Mouse (Mus musculus) CH12.LX (cell line): ENCODE measurements around the gene Dpagt1. TPM values are rescaled to one million over a fixed set of nuclear protein-coding genes. Genes with fewer than 3 reads are reported as not detected.

Experiments
- DNase-seq: peaks from one replicate; pipeline ENCODE4 v3.0.0-alpha.2; 2013; ENCODE audit errors: extremely low read depth
- H3K27ac ChIP-seq: 2 replicates; pipeline ENCODE4 v1.5.1; 2012; ENCODE audit warnings: low read depth, mild to moderate bottlenecking, control low read depth, moderate library complexity; ENCODE audit not compliant: insufficient read depth
- H3K27me3 ChIP-seq: replicated peaks from 2 replicates; pipeline ENCODE3; 2012; ENCODE audit warnings: inconsistent platforms
- H3K36me3 ChIP-seq, 2 experiments: replicated peaks in 1 of 2; 2 replicates each; pipeline versions ENCODE3 to v1.6.1; 2012; ENCODE audit warnings: inconsistent platforms in 1 of 2, low read length in 1 of 2, mild to moderate bottlenecking in 1 of 2, mixed read lengths in 1 of 2, moderate library complexity in 1 of 2; ENCODE audit not compliant: control insufficient read depth in 1 of 2, insufficient read depth in 1 of 2
- H3K4me1 ChIP-seq, 2 experiments: 2 replicates each; pipeline ENCODE4 v1.6.1; 2012; ENCODE audit warnings: inconsistent platforms in 1 of 2, moderate library complexity in 1 of 2; ENCODE audit not compliant: insufficient read depth in 2 of 2, control insufficient read depth in 1 of 2
- H3K4me2 ChIP-seq: 2 replicates; pipeline ENCODE4 v1.6.1; 2012; ENCODE audit warnings: low read depth, mild to moderate bottlenecking, control low read depth; ENCODE audit not compliant: poor library complexity, insufficient read depth, severe bottlenecking
- H3K4me3 ChIP-seq, 3 experiments: fragments of 150-350 bp in 1 of 3; sonication (generic) in 1 of 3; replicated peaks in 1 of 3; 2 replicates each; pipeline versions ENCODE3 to v1.5.1; 2011 to 2012; ENCODE audit warnings: low read depth in 2 of 3, low read length in 2 of 3, mild to moderate bottlenecking in 2 of 3, moderate library complexity in 2 of 3, control low read depth in 1 of 3, improper control_type of control experiment in 1 of 3, inconsistent platforms in 1 of 3, mixed read lengths in 1 of 3; ENCODE audit not compliant: poor library complexity in 1 of 3
- H3K79me2 ChIP-seq: replicated peaks from 2 replicates; pipeline ENCODE4 v1.6.1; 2012; ENCODE audit warnings: mild to moderate bottlenecking, moderate library complexity; ENCODE audit not compliant: control insufficient read depth, poor library complexity, insufficient read depth, severe bottlenecking; ENCODE audit errors: extremely low read depth
- H3K9ac ChIP-seq: 2 replicates; pipeline ENCODE4 v1.6.1; 2012; ENCODE audit warnings: low read depth, mild to moderate bottlenecking, control low read depth, moderate library complexity; ENCODE audit not compliant: insufficient read depth
- H3K9me3 ChIP-seq: replicated peaks from 2 replicates; pipeline ENCODE3; 2012; ENCODE audit warnings: low read length, inconsistent platforms, mixed read lengths
- CHD1 ChIP-seq: IDR thresholded peaks from 2 replicates; pipeline ENCODE4 v1.6.1; 2012; ENCODE audit warnings: low read depth, low read length, improper control_type of control experiment, inconsistent platforms
- CHD2 ChIP-seq: IDR thresholded peaks from 2 replicates; pipeline ENCODE4 v1.6.1; 2011; ENCODE audit warnings: low read length, improper control_type of control experiment
- CTCF ChIP-seq, 2 experiments: IDR thresholded peaks in 1 of 2; conservative IDR thresholded peaks in 1 of 2; 2 replicates each; pipeline ENCODE4 v1.5.1; 2011 to 2012; ENCODE audit warnings: low read depth in 2 of 2, low read length in 2 of 2, improper control_type of control experiment in 1 of 2, inconsistent platforms in 1 of 2, mild to moderate bottlenecking in 1 of 2, moderate library complexity in 1 of 2
- E2F4 ChIP-seq: IDR thresholded peaks from 2 replicates; pipeline ENCODE4 v1.6.1; 2011; ENCODE audit warnings: low read depth, low read length, improper control_type of control experiment; ENCODE audit not compliant: insufficient replicate concordance
- ELF1 ChIP-seq: IDR thresholded peaks from 2 replicates; pipeline ENCODE4 v1.6.1; 2014; ENCODE audit warnings: low read depth, mild to moderate bottlenecking, inconsistent platforms, low read length, improper control_type of control experiment
- GABPA ChIP-seq: IDR thresholded peaks from 2 replicates; pipeline ENCODE4 v1.6.1; 2012; ENCODE audit warnings: low read depth, low read length, improper control_type of control experiment, inconsistent platforms; ENCODE audit not compliant: insufficient replicate concordance
- HCFC1 ChIP-seq: IDR thresholded peaks from 2 replicates; pipeline ENCODE4 v1.6.1; 2012; ENCODE audit warnings: low read depth, mild to moderate bottlenecking, inconsistent platforms, low read length, improper control_type of control experiment
- JUN ChIP-seq: IDR thresholded peaks from 2 replicates; pipeline ENCODE4 v1.6.1; 2011; ENCODE audit warnings: low read depth, mild to moderate bottlenecking, low read length, improper control_type of control experiment, moderate library complexity; ENCODE audit not compliant: insufficient read depth
- MEF2A ChIP-seq: IDR thresholded peaks from 2 replicates; pipeline ENCODE4 v1.6.1; 2014; ENCODE audit warnings: low read depth, mild to moderate bottlenecking, inconsistent platforms, low read length, improper control_type of control experiment, borderline replicate concordance
- MYC ChIP-seq: IDR thresholded peaks from 2 replicates; pipeline ENCODE4 v1.6.1; 2011; ENCODE audit warnings: low read depth, mild to moderate bottlenecking, improper control_type of control experiment, low read length
- NRF1 ChIP-seq: IDR thresholded peaks from 2 replicates; pipeline ENCODE4 v1.6.1; 2014; ENCODE audit warnings: low read depth, mild to moderate bottlenecking, inconsistent platforms, low read length, improper control_type of control experiment, moderate library complexity
- ZKSCAN1 ChIP-seq: IDR thresholded peaks from 2 replicates; pipeline ENCODE4 v1.6.1; 2012; ENCODE audit warnings: low read depth, inconsistent platforms, low read length, improper control_type of control experiment, borderline replicate concordance
- ZNF384 ChIP-seq: IDR thresholded peaks from 2 replicates; pipeline ENCODE4 v1.6.1; 2012; ENCODE audit warnings: low read depth, low read length, improper control_type of control experiment, inconsistent platforms
- dilution Hi-C: fragments of 300-500 bp; cut with MboI; formaldehyde crosslinking; loops from 2 replicates; pipeline ENCODE4 v1.14.3; 2020; ENCODE audit warnings: low sequenced_read_pairs; ENCODE audit not compliant: extremely low pct_unique_long_range_greater_than_20kb, extremely low pct_ligation_motif_present
- in situ Hi-C: fragments of 300-500 bp; cut with MboI; formaldehyde crosslinking; loops from 3 replicates; pipeline ENCODE4 v1.14.3; 2019; ENCODE audit warnings: low sequenced_read_pairs, low pct_ligation_motif_present, low pct_unique_long_range_greater_than_20kb, mixed read lengths
- polyA plus RNA-seq: library from polyadenylated mRNA; unstranded; fragments of >175 nt; gene quantifications from 2 replicates; pipeline ENCODE4 v1.2.1, GENCODE M21; 2012; ENCODE audit warnings: low read depth; ENCODE audit not compliant: insufficient read length
- total RNA-seq, 2 experiments: library from RNA; depleted of rRNA; stranded (reverse); fragments of 300-350 nt in 1 of 2; fragments of >200 nt in 1 of 2; gene quantifications; 2 replicates each; pipeline ENCODE4 v1.2.3; 2012 to 2014

Dpagt1 gene
- total and polyA plus RNA-seq, 3 experiments: 8.5 to 41.7 (median 15.8) TPM

- Histone ChIP-seq H3K27ac (no peak overlapping the region), H3K36me3 (peaks cover 8 to 35% of the 10 kb centered on the region in 2 experiments), H3K27me3 (no peaks in the 10 kb centered on the region), H3K79me2 (peaks cover 25% of the 10 kb centered on the region), H3K4me3 (no peak overlapping the region), H3K4me2 (no peak overlapping the region), H3K9me3 (no peaks in the 10 kb centered on the region), H3K9ac (no peak overlapping the region)
- dilution Hi-C loops: no loop called here
- in situ Hi-C loops: no loop called here
- no peak for DNase-seq
- no peak for TF ChIP-seq ELF1
- no peak for TF ChIP-seq ZNF384
- no peak for TF ChIP-seq MYC
- 0 out of 2 replicates have a peak, but pooled peaks have one; percentile 14 for TF ChIP-seq NRF1
- TF ChIP-seq, all 38 proteins: peak for 1
- peaks cover 3 to 37% of the 10 kb centered on the region in 2 experiments; a peak in 3 of 4 replicates for H3K4me1 ChIP-seq
Measured at GRCm38 (mm10) chr9:44306532-44306931, 19.3 kb upstream of the Dpagt1 start.

- DNase-seq: peak; percentile 68
- TF ChIP-seq E2F4: no peak
- TF ChIP-seq CHD1: no peak
- TF ChIP-seq MYC: no peak
- no peak for TF ChIP-seq JUN
- no peak for TF ChIP-seq MEF2A
- no peak for TF ChIP-seq HCFC1
- TF ChIP-seq CHD2: no peak
- no peak for TF ChIP-seq CTCF (conservative IDR thresholded peaks at IDR 0.05 in 1 of 2, IDR thresholded peaks at IDR 0.05 in 1 of 2; ENCODE audit: low read depth in 2 of 2, low read length in 2 of 2)
- TF ChIP-seq GABPA: no peak
- TF ChIP-seq, all 38 proteins: peak for 0
- H3K4me3 ChIP-seq: no peak overlapping the region
- H3K36me3 ChIP-seq: peaks cover 3 to 33% of the 10 kb centered on the region in 2 experiments
- peaks cover 25% of the 10 kb centered on the region for H3K79me2 ChIP-seq
- H3K4me1 ChIP-seq: peaks cover 3 to 37% of the 10 kb centered on the region in 2 experiments; a peak in 3 of 4 replicates
- dilution Hi-C loops: no loop called here
- H3K9me3 ChIP-seq: no peaks in the 10 kb centered on the region
- H3K27me3 ChIP-seq: no peaks in the 10 kb centered on the region
- H3K27ac ChIP-seq: no peak overlapping the region
- no peak overlapping the region for H3K4me2 ChIP-seq
- H3K9ac ChIP-seq: no peak overlapping the region
- in situ Hi-C loops: no loop called here
Measured at GRCm38 (mm10) chr9:44307248-44307647, 18.6 kb upstream of the Dpagt1 start.

- H3K9ac ChIP-seq: no peak overlapping the region
- in situ Hi-C loops: no loop called here
Measured at GRCm38 (mm10) chr9:44309756-44310155, 16.1 kb upstream of the Dpagt1 start.

More at GRCm38 (mm10) chr9:44309756-44310155, 16.1 kb upstream of the Dpagt1 start:
- no peak for DNase-seq
- H3K27ac ChIP-seq: no peak overlapping the region
- H3K36me3 ChIP-seq: peaks cover 12 to 46% of the 10 kb centered on the region in 2 experiments
- no peaks in the 10 kb centered on the region for H3K27me3 ChIP-seq
- dilution Hi-C loops: no loop called here
- peaks cover 5% of the 10 kb centered on the region for H3K79me2 ChIP-seq
- H3K4me1 ChIP-seq: peaks cover 0 to 25% of the 10 kb centered on the region in 2 experiments; a peak in 2 of 4 replicates
- no peaks in the 10 kb centered on the region for H3K9me3 ChIP-seq
- TF ChIP-seq ZKSCAN1 (no peak), ELF1 (no peak)
- H3K4me3 ChIP-seq: no peak overlapping the region
- H3K4me2 ChIP-seq: no peak overlapping the region
